ENCODE assay signal across 19 mouse cellular contexts in the genomic region with DNA sequence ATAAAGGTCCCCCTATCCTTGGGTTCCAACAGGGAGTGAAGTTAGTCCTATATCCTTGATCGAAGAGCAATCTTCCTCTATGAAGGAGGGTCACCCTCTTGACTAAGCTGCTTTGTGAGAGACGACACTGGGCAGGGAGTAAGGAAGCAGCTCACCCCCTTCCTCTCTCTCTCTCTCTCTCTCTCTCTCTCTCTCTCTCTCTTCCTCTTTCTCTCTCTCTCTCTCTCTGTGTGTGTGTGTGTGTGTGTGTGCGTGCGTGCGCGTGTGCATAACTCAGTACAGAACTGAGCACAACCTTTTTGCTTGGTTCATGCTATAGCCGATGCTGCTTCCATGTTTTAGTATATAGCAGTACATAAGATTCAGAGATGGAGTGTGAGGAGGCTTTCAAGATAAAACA. TPM values are rescaled to one million over a fixed set of nuclear protein-coding genes. Genes with fewer than 3 reads are reported as not detected.
"Had no signal": no experiment of that assay in that cellular context is flagged by ENCODE, and none has a peak within 500 bp of the region (broad histone marks: within the 10 kb centered on the region; RNA-seq: fewer than 3 reads in every experiment).

No protein-coding gene starts in this region.

- DNase-seq: kidney, adult 8-10 months; lung, postnatal 14 days; retina, postnatal 1 day; thymus, postnatal 4 days had no signal

- H3K27me3 ChIP-seq: lung, embryonic 15.5 days; midbrain, embryonic 12.5 days; neural tube, embryonic 13.5 days had no signal

- H3K27ac ChIP-seq: limb, embryonic 12.5 days; lung, embryonic 15.5 days; macrophage; midbrain, embryonic 12.5 days; neural tube, embryonic 13.5 days; stomach, postnatal 0 days had no signal

- H3K36me3 ChIP-seq: limb, embryonic 12.5 days; lung, embryonic 15.5 days; midbrain, embryonic 12.5 days; neural tube, embryonic 13.5 days had no signal

- H3K4me3 ChIP-seq: limb, embryonic 12.5 days; lung, embryonic 15.5 days; midbrain, embryonic 12.5 days; neural tube, embryonic 13.5 days had no signal

- H3K4me1 ChIP-seq: limb, embryonic 12.5 days; lung, embryonic 15.5 days; midbrain, embryonic 12.5 days; neural tube, embryonic 13.5 days had no signal

RNA-seq across cellular contexts. Expression of a gene that starts 6.8 kb away (rescaled TPM):
- total RNA-seq: megakaryocyte-erythroid progenitor cell, adult 5-6 weeks had no signal
- polyA plus RNA-seq: limb, embryonic 12.5 days; macrophage had no signal

RNA-seq across cellular contexts. Expression of a gene that starts 11.2 kb away (rescaled TPM):
- total RNA-seq: layer of hippocampus, adult 18-20 months; layer of hippocampus, postnatal 14 days; left cerebral cortex, adult 8-10 months; left cerebral cortex, postnatal 36 days; megakaryocyte-erythroid progenitor cell, adult 5-6 weeks had no signal
- polyA plus RNA-seq: intestine, embryonic 16.5 days; kidney, embryonic 16.5 days; limb, embryonic 12.5 days; liver, embryonic 11.5 days; lung, embryonic 15.5 days; macrophage; midbrain, embryonic 12.5 days; midbrain, embryonic 16.5 days; neural tube, embryonic 13.5 days had no signal

RNA-seq across cellular contexts. Expression of a gene that starts 45.8 kb away (rescaled TPM):
- polyA plus RNA-seq: macrophage had no signal
